ENCODE assay signal across 8 mouse cellular contexts in genomic region chr8:121730170-121730569, GRCm38 (mm10). TPM values are rescaled to one million over a fixed set of nuclear protein-coding genes. Genes with fewer than 3 reads are reported as not detected.
DNase-seq lines count a peak whose midpoint lies in the region; ATAC-seq lines count a peak whose summit lies in the region.

No protein-coding gene starts in this region.

- H3K27me3 ChIP-seq in limb, embryonic 15.5 days = peaks cover 75% of the 10 kb centered on the region
- peaks cover 66% of the 10 kb centered on the region for H3K27me3 ChIP-seq in stomach, embryonic 16.5 days (ENCODE audit: control insufficient read depth, insufficient read depth, low read length)

- peaks cover 14% of the 10 kb centered on the region for H3K4me1 ChIP-seq in limb, embryonic 15.5 days
- no peaks in the 10 kb centered on the region; the same call in 1 of the 2 replicates for H3K4me1 ChIP-seq in stomach, embryonic 16.5 days (ENCODE audit: control insufficient read depth, insufficient read depth, low read length)

- ATAC-seq in cerebellum, adult (ENCODE audit: insufficient number of reproducible peaks, low FRiP score, low TSS enrichment) = no peak
- ATAC-seq in limb, embryonic 15.5 days (ENCODE audit: insufficient number of reproducible peaks, low FRiP score, low TSS enrichment, low read depth) = no peak
- ATAC-seq in stomach, embryonic 16.5 days (ENCODE audit: insufficient read depth, low FRiP score) = no peak

- H3K36me3 ChIP-seq in limb, embryonic 15.5 days = no peaks in the 10 kb centered on the region
- no peaks in the 10 kb centered on the region for H3K36me3 ChIP-seq in stomach, embryonic 16.5 days (ENCODE audit: control insufficient read depth, insufficient read depth, low read length)

- peak; percentile 73 to 78 for DNase-seq in cerebellum, postnatal 14 days
- peak; percentile 63 for DNase-seq in right cerebral cortex, postnatal 14 days
- DNase-seq in right cerebral cortex, postnatal 36 days (ENCODE audit: low spot score in 2 of 2) = no peak
- DNase-seq in layer of hippocampus, adult 8-10 months (ENCODE audit: low spot score in 2 of 2) = no peak
- no peak for DNase-seq in adrenal gland, postnatal 14 days

- no peak overlapping the region for H3K27ac ChIP-seq in limb, embryonic 15.5 days
- no peak overlapping the region for H3K27ac ChIP-seq in stomach, embryonic 16.5 days (ENCODE audit: low read length)

- peak overlapping the region; percentile 81 for H3K4me2 ChIP-seq in limb, embryonic 15.5 days
- peak overlapping the region; percentile 69 for H3K4me2 ChIP-seq in stomach, embryonic 16.5 days (ENCODE audit: low read depth, low read length)

- H3K9me3 ChIP-seq in limb, embryonic 15.5 days = no peaks in the 10 kb centered on the region; the same call in 1 of the 2 replicates
- H3K9me3 ChIP-seq in stomach, embryonic 16.5 days (replicated peaks; ENCODE audit: control insufficient read depth, low read length) = peaks cover 6% of the 10 kb centered on the region; the same call in 1 of the 2 replicates

- 1% methylated on average over 40 of the region's 60 CpGs for WGBS in limb, embryonic 15.5 days
- under 1% methylated on average over 56 of the region's 60 CpGs for WGBS in stomach, embryonic 16.5 days

- H3K9ac ChIP-seq in limb, embryonic 15.5 days = no peak overlapping the region
- peak overlapping the region; percentile 31; the same call in 1 of the 2 replicates for H3K9ac ChIP-seq in stomach, embryonic 16.5 days (ENCODE audit: low read length)

- peak overlapping the region; percentile 46 for H3K4me3 ChIP-seq in limb, embryonic 15.5 days
- H3K4me3 ChIP-seq in stomach, embryonic 16.5 days (replicated peaks; ENCODE audit: low read length) = peak overlapping the region; percentile 50

RNA-seq across cellular contexts. Expression of gene Jph3, which starts 0.7 kb away (rescaled TPM):
- 0.36 and 0.49 TPM in 2 replicates for polyA plus RNA-seq in limb, embryonic 15.5 days (2015; fragmentation: Nextera tagmentation; extraction: Ambion mirVana)
- polyA plus RNA-seq in stomach, embryonic 16.5 days (2015; fragmentation: Nextera tagmentation; extraction: Ambion mirVana) = 2.0 and 2.7 TPM in 2 replicates
- 100 to 1,000 TPM; 260 to 313 (median 283) TPM for total RNA-seq in layer of hippocampus, adult 8-10 months (2022)
- total RNA-seq in adrenal gland, postnatal 14 days (2021) = 2.1 and 2.7 TPM in 2 replicates

Comparison
In these comparisons a context has a peak if more than half of its experiments do, and no peak if none do; other contexts are left out.
1. DNase-seq: peak in cerebellum, postnatal 14 days (2 of 2) and right cerebral cortex, postnatal 14 days (single experiment); none in right cerebral cortex, postnatal 36 days (0 of 2), layer of hippocampus, adult 8-10 months (0 of 2) and adrenal gland, postnatal 14 days (single experiment).
2. RNA of gene Jph3, which starts 0.7 kb away (total RNA-seq): 260 to 313 TPM in layer of hippocampus, adult 8-10 months; 2.1 to 2.7 TPM in adrenal gland, postnatal 14 days; every median in the first group is over 10 times any median in the second.